30 mouse cellular contexts compared by ENCODE assay signal in genomic region chr13:119267608-119268300, GRCm38 (mm10).
DNase-seq lines count a peak whose midpoint lies in the region; ATAC-seq lines count a peak whose summit lies in the region.
"Had no signal": no experiment of that assay in that cellular context is flagged by ENCODE, and none has a peak within 500 bp of the region (broad histone marks: within the 10 kb centered on the region; RNA-seq: fewer than 3 reads in every experiment).

No protein-coding gene starts in this region.

- no peak overlapping the region for H3K9ac ChIP-seq in kidney, embryonic 14.5 days (ENCODE audit: low read depth, low read length)
- no peak overlapping the region for H3K9ac ChIP-seq in lung, embryonic 15.5 days
- H3K9ac ChIP-seq in intestine, embryonic 16.5 days (ENCODE audit: low read depth, low read length), result no peak overlapping the region
- H3K9ac ChIP-seq: embryonic facial prominence, embryonic 15.5 days; forebrain, embryonic 13.5 days; heart, embryonic 15.5 days; hindbrain, embryonic 13.5 days; limb, embryonic 12.5 days; liver, embryonic 15.5 days had no signal

- no peak overlapping the region for H3K4me3 ChIP-seq in kidney, embryonic 14.5 days (ENCODE audit: low read length)
- no peak overlapping the region for H3K4me3 ChIP-seq in lung, embryonic 15.5 days
- H3K4me3 ChIP-seq in intestine, embryonic 16.5 days (ENCODE audit: low read length), result no peak overlapping the region
- H3K4me3 ChIP-seq: embryonic facial prominence, embryonic 10.5 days; embryonic facial prominence, embryonic 15.5 days; forebrain, embryonic 13.5 days; heart, embryonic 10.5 days; heart, embryonic 15.5 days; hindbrain, embryonic 13.5 days; left cerebral cortex, adult 2 months; limb, embryonic 12.5 days; liver, embryonic 15.5 days had no signal

- DNase-seq in kidney, adult 8-10 months, result no peak
- no peak for DNase-seq in lung, postnatal 4 days
- DNase-seq in adrenal gland, postnatal 36 days, result no peak
- no peak for DNase-seq in left cerebral cortex, adult 18-20 months (ENCODE audit: low spot score in 2 of 2)
- DNase-seq: adrenal gland, adult 8-10 months; cerebellum, adult 8-10 months; cerebellum, postnatal 25 days; gastrocnemius, postnatal 25 days; heart, adult 11 months; heart, postnatal 36 days; layer of hippocampus, adult 9-11 months; lung, postnatal 10 days; right cerebral cortex, adult 18-20 months; spleen, adult 18-20 months; thymus, postnatal 14 days had no signal

- no peaks in the 10 kb centered on the region for H3K27me3 ChIP-seq in kidney, embryonic 14.5 days (ENCODE audit: control insufficient read depth, insufficient read depth, low read length)
- no peaks in the 10 kb centered on the region for H3K27me3 ChIP-seq in lung, embryonic 15.5 days
- H3K27me3 ChIP-seq in intestine, embryonic 16.5 days (replicated peaks; ENCODE audit: control insufficient read depth, insufficient read depth, low read length), result no peaks in the 10 kb centered on the region
- H3K27me3 ChIP-seq: embryonic facial prominence, embryonic 15.5 days; forebrain, embryonic 13.5 days; heart, embryonic 15.5 days; hindbrain, embryonic 13.5 days; limb, embryonic 12.5 days; liver, embryonic 15.5 days had no signal

- no peak overlapping the region for H3K27ac ChIP-seq in kidney, embryonic 14.5 days (ENCODE audit: low read depth, low read length)
- no peak overlapping the region for H3K27ac ChIP-seq in lung, embryonic 15.5 days
- H3K27ac ChIP-seq in intestine, embryonic 16.5 days (ENCODE audit: low read length), result no peak overlapping the region
- H3K27ac ChIP-seq: embryonic facial prominence, embryonic 10.5 days; embryonic facial prominence, embryonic 15.5 days; forebrain, embryonic 13.5 days; heart, embryonic 10.5 days; heart, embryonic 15.5 days; hindbrain, embryonic 13.5 days; left cerebral cortex, adult 2 months; limb, embryonic 12.5 days; liver, embryonic 15.5 days had no signal

- H3K4me2 ChIP-seq in kidney, embryonic 14.5 days (replicated peaks; ENCODE audit: low read depth, low read length), result no peak overlapping the region
- no peak overlapping the region for H3K4me2 ChIP-seq in lung, embryonic 15.5 days
- no peak overlapping the region for H3K4me2 ChIP-seq in intestine, embryonic 16.5 days (ENCODE audit: low read depth, low read length)
- H3K4me2 ChIP-seq: embryonic facial prominence, embryonic 15.5 days; forebrain, embryonic 13.5 days; heart, embryonic 15.5 days; hindbrain, embryonic 13.5 days; limb, embryonic 12.5 days; liver, embryonic 15.5 days; midbrain, embryonic 11.5 days had no signal

- ATAC-seq in kidney, embryonic 14.5 days (ENCODE audit: low FRiP score, low TSS enrichment), result peak; percentile 71; the same call in 1 of the 2 replicates
- ATAC-seq in lung, embryonic 15.5 days (ENCODE audit: borderline replicate concordance, extremely low read depth, low FRiP score, low TSS enrichment), result 0 out of 2 replicates have a peak, but pooled peaks have one; percentile 35
- peak; percentile 75 for ATAC-seq in intestine, embryonic 16.5 days
- ATAC-seq: forebrain, embryonic 13.5 days; midbrain, embryonic 16.5 days had no signal

- H3K4me1 ChIP-seq in kidney, embryonic 14.5 days (ENCODE audit: control insufficient read depth, insufficient read depth, low read length), result 0 out of 2 replicates have a peak, but pooled peaks cover 5% of the 10 kb centered on the region
- peaks cover 5% of the 10 kb centered on the region; the same call in 1 of the 2 replicates for H3K4me1 ChIP-seq in lung, embryonic 15.5 days
- peaks cover 7% of the 10 kb centered on the region for H3K4me1 ChIP-seq in intestine, embryonic 16.5 days (ENCODE audit: control insufficient read depth, insufficient read depth, low read length)
- H3K4me1 ChIP-seq: embryonic facial prominence, embryonic 10.5 days; embryonic facial prominence, embryonic 15.5 days; forebrain, embryonic 13.5 days; heart, embryonic 10.5 days; heart, embryonic 15.5 days; hindbrain, embryonic 13.5 days; limb, embryonic 12.5 days; liver, embryonic 15.5 days had no signal

- H3K36me3 ChIP-seq in kidney, embryonic 14.5 days (ENCODE audit: control insufficient read depth, insufficient read depth, low read length), result no peaks in the 10 kb centered on the region
- no peaks in the 10 kb centered on the region for H3K36me3 ChIP-seq in lung, embryonic 15.5 days
- no peaks in the 10 kb centered on the region for H3K36me3 ChIP-seq in intestine, embryonic 16.5 days (ENCODE audit: control insufficient read depth, insufficient read depth, low read length)
- H3K36me3 ChIP-seq: embryonic facial prominence, embryonic 10.5 days; embryonic facial prominence, embryonic 15.5 days; G1E; heart, embryonic 10.5 days; heart, embryonic 15.5 days; hindbrain, embryonic 13.5 days; limb, embryonic 12.5 days; liver, embryonic 15.5 days had no signal

- H3K9me3 ChIP-seq in kidney, embryonic 14.5 days (ENCODE audit: control insufficient read depth, low read length), result no peaks in the 10 kb centered on the region
- H3K9me3 ChIP-seq in lung, embryonic 15.5 days, result no peaks in the 10 kb centered on the region
- H3K9me3 ChIP-seq in intestine, embryonic 16.5 days (ENCODE audit: control insufficient read depth, low read length), result no peaks in the 10 kb centered on the region
- H3K9me3 ChIP-seq: embryonic facial prominence, embryonic 10.5 days; embryonic facial prominence, embryonic 15.5 days; forebrain, embryonic 13.5 days; G1E; heart, embryonic 10.5 days; heart, embryonic 15.5 days; hindbrain, embryonic 13.5 days; limb, embryonic 12.5 days; liver, embryonic 15.5 days had no signal

- 41% methylated on average over 4 of the region's 4 CpGs for WGBS in kidney, embryonic 14.5 days
- WGBS in lung, embryonic 15.5 days, result 53% methylated on average over 4 of the region's 4 CpGs
- 51% methylated on average over 4 of the region's 4 CpGs for WGBS in intestine, embryonic 16.5 days
